In the genomic region with DNA sequence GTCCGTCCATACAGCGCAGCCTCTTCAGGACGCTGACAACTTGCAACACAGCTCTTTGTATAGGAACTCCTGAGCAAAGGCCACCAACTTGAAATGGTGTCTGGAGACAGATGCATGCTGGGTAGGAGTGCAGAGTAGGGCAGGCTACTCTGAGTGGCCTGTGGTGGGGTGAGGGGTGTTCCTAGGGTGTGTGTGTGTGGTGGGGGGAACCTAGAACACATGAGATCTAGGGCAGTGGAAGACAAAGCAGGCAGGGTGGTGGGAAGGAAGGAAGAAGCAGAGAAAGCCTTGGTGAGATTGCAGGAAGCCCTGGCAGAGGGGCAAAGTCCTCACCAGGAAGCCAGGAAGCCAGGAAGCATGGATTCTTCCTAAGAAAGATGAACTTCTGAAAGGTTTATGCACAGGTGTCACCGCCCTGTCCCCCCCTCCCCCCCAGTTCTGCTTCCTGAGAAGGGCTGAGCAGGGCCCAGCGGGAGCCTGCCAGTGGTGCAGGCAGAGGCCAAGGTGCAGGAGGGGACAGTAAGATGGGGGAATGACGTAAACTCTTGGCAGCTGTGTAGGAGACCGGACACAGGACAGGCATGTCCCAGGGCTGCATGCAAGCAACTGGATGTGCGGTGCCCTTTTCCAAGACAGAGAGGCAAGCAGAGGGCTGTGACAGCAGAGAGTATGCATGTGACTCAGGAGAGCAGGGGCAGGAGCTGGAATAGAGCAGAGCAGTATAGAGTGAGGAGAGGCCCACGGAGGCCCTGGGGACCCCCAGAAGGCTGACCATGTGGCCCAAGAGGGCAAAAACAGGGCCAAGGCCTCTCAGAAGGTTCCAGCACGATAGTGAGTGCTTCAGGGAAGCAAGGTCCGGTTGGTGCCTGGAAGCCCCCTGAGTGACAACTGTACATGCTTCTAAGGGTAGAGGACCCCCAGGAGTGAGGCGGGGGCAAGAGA, we compare ENCODE assay signal across 8 mouse cellular contexts. TPM values are rescaled to one million over a fixed set of nuclear protein-coding genes. Genes with fewer than 3 reads are reported as not detected.
A peak's percentile ranks its signal among the peaks of the same experiment; 100 is the strongest.
DNase-seq lines count a peak whose midpoint lies in the region; ATAC-seq and TF ChIP-seq lines count a peak whose summit lies in the region.

No protein-coding gene starts in this region.

- TF ChIP-seq CTCF in G1E (IDR thresholded peaks at IDR 0.05; ENCODE audit: low read depth, low read length): no peak

- no peaks in the 10 kb centered on the region for H3K36me3 ChIP-seq in G1E (replicated peaks)
- peaks cover 4% of the 10 kb centered on the region; the same call in 1 of the 2 replicates for H3K36me3 ChIP-seq in forebrain, embryonic 11.5 days (ENCODE audit: control insufficient read depth, insufficient read depth, low read length)
- no peaks in the 10 kb centered on the region for H3K36me3 ChIP-seq in limb, embryonic 12.5 days
- no peaks in the 10 kb centered on the region; the same call in 1 of the 2 replicates for H3K36me3 ChIP-seq in midbrain, embryonic 14.5 days (ENCODE audit: control insufficient read depth, insufficient read depth, low read length)

- H3K27ac ChIP-seq in forebrain, embryonic 11.5 days (ENCODE audit: low read depth, low read length): peak overlapping the region; percentile 88
- H3K27ac ChIP-seq in limb, embryonic 12.5 days: peak overlapping the region; percentile 78
- H3K27ac ChIP-seq in midbrain, embryonic 14.5 days (replicated peaks; ENCODE audit: low read depth, low read length): peak overlapping the region; percentile 39; the same call in 1 of the 2 replicates

- H3K9ac ChIP-seq in forebrain, embryonic 11.5 days (ENCODE audit: low read length): peak overlapping the region; percentile 51
- no peak overlapping the region; the same call in 1 of the 2 replicates for H3K9ac ChIP-seq in limb, embryonic 12.5 days (replicated peaks)
- no peak overlapping the region for H3K9ac ChIP-seq in midbrain, embryonic 14.5 days (replicated peaks; ENCODE audit: low read length)

- no peak overlapping the region for H3K4me2 ChIP-seq in forebrain, embryonic 11.5 days (ENCODE audit: low read depth, low read length, severe bottlenecking)
- H3K4me2 ChIP-seq in limb, embryonic 12.5 days: peak overlapping the region; percentile 40
- H3K4me2 ChIP-seq in midbrain, embryonic 14.5 days (ENCODE audit: low read length): 0 out of 2 replicates have a peak overlapping the region, but pooled peaks have one; percentile 26

- WGBS in forebrain, embryonic 11.5 days: 34% methylated on average over 12 of the region's 12 CpGs
- 41% methylated on average over 12 of the region's 12 CpGs for WGBS in limb, embryonic 12.5 days
- 35% methylated on average over 12 of the region's 12 CpGs for WGBS in midbrain, embryonic 14.5 days

- DNase-seq in G1E (ENCODE audit: low spot score): no peak
- DNase-seq in forebrain, embryonic 11.5 days (ENCODE audit: low spot score): peak; percentile 55
- DNase-seq in heart, postnatal 4 days: peak; percentile 76
- DNase-seq in midbrain, embryonic 14.5 days: no peak
- DNase-seq in layer of hippocampus, adult 18-20 months (ENCODE audit: low spot score in 2 of 2): no peak
- DNase-seq in layer of hippocampus, postnatal 10 days (ENCODE audit: low spot score in 2 of 2): no peak

- H3K9me3 ChIP-seq in G1E (replicated peaks): no peaks in the 10 kb centered on the region
- no peaks in the 10 kb centered on the region for H3K9me3 ChIP-seq in forebrain, embryonic 11.5 days (ENCODE audit: control insufficient read depth, low read length)
- H3K9me3 ChIP-seq in limb, embryonic 12.5 days: no peaks in the 10 kb centered on the region
- H3K9me3 ChIP-seq in midbrain, embryonic 14.5 days (ENCODE audit: control insufficient read depth, low read length): no peaks in the 10 kb centered on the region

- H3K27me3 ChIP-seq in G1E (ENCODE audit: insufficient read depth, low read length): peaks cover 61% of the 10 kb centered on the region
- no peaks in the 10 kb centered on the region for H3K27me3 ChIP-seq in forebrain, embryonic 11.5 days (ENCODE audit: control insufficient read depth, insufficient read depth, low read length)
- H3K27me3 ChIP-seq in limb, embryonic 12.5 days: peaks cover 10% of the 10 kb centered on the region
- H3K27me3 ChIP-seq in midbrain, embryonic 14.5 days (ENCODE audit: control insufficient read depth, insufficient read depth, low read length): no peaks in the 10 kb centered on the region

- peak overlapping the region; percentile 18; the same call in 1 of the 2 replicates for H3K4me3 ChIP-seq in G1E (ENCODE audit: low read depth, low read length)
- H3K4me3 ChIP-seq in forebrain, embryonic 11.5 days (ENCODE audit: low read depth, low read length): no peak overlapping the region
- H3K4me3 ChIP-seq in limb, embryonic 12.5 days (replicated peaks): no peak overlapping the region
- H3K4me3 ChIP-seq in midbrain, embryonic 14.5 days (replicated peaks; ENCODE audit: low read depth, low read length): no peak overlapping the region

- ATAC-seq in G1E (ENCODE audit: extremely low read depth, insufficient number of reproducible peaks, low FRiP score, poor library complexity, severe bottlenecking): no peak
- no peak for ATAC-seq in forebrain, embryonic 11.5 days (replicated peaks; ENCODE audit: low FRiP score)
- no peak for ATAC-seq in limb, embryonic 12.5 days (ENCODE audit: insufficient number of reproducible peaks, insufficient read depth, low FRiP score, low TSS enrichment, low read depth)
- no peak for ATAC-seq in midbrain, embryonic 14.5 days (ENCODE audit: low FRiP score, low TSS enrichment)
- no peak for ATAC-seq in erythroblast, adult 5-6 weeks (replicated peaks; ENCODE audit: low FRiP score, poor library complexity, severe bottlenecking)

- peaks cover 39% of the 10 kb centered on the region for H3K4me1 ChIP-seq in G1E (ENCODE audit: insufficient read depth, low read depth, low read length)
- peaks cover 53% of the 10 kb centered on the region for H3K4me1 ChIP-seq in forebrain, embryonic 11.5 days (replicated peaks; ENCODE audit: control insufficient read depth, insufficient read depth, low read length)
- H3K4me1 ChIP-seq in limb, embryonic 12.5 days (replicated peaks): peaks cover 49% of the 10 kb centered on the region
- H3K4me1 ChIP-seq in midbrain, embryonic 14.5 days (ENCODE audit: control insufficient read depth, insufficient read depth, low read length): peaks cover 28% of the 10 kb centered on the region

RNA-seq across cellular contexts. Expression of a gene that starts 11.3 kb away (rescaled TPM):
- total RNA-seq in G1E (2014; fragmentation: Nextera tagmentation) (not detected in 2 replicates), G1E (2017) (0.12 and 0.22 TPM in 2 replicates)
- polyA plus RNA-seq in G1E (2012): 0.02 TPM in 2 replicates
- 92.0 and 99.9 TPM in 2 replicates for polyA plus RNA-seq in forebrain, embryonic 11.5 days (2014; fragmentation: Nextera tagmentation; extraction: Ambion mirVana)
- total RNA-seq in heart, postnatal 4 days (2021): 10 to 100 TPM; 66.5 to 70.4 TPM
- polyA plus RNA-seq in limb, embryonic 12.5 days (2016; fragmentation: Nextera tagmentation; extraction: Ambion mirVana): 29.4 and 32.5 TPM in 2 replicates
- 19.0 and 28.8 TPM in 2 replicates for polyA plus RNA-seq in midbrain, embryonic 14.5 days (2014; fragmentation: Nextera tagmentation; extraction: Ambion mirVana)
- 1 to 10 TPM; 3.6 to 4.7 TPM for total RNA-seq in layer of hippocampus, adult 18-20 months (2021)
- total RNA-seq in erythroblast, adult 5-6 weeks (2015; ENCODE audit: low replicate concordance): not detected in 2 replicates
- 0.42 TPM in 1 of 2 replicates, not detected in the other for total RNA-seq in erythroblast, adult 5-6 weeks (2017; ENCODE audit: low replicate concordance)
- total RNA-seq in layer of hippocampus, postnatal 10 days (2021): 10 to 100 TPM; 14.7 to 18.5 TPM

RNA-seq across cellular contexts. Expression of a gene that starts 17.9 kb away (rescaled TPM):
- total RNA-seq in G1E (2014; fragmentation: Nextera tagmentation): not detected in 2 replicates
- total RNA-seq in G1E (2017): 0.06 TPM in 1 of 2 replicates, not detected in the other
- polyA plus RNA-seq in G1E (2012): not detected in 2 replicates
- 0.52 and 0.72 TPM in 2 replicates for polyA plus RNA-seq in forebrain, embryonic 11.5 days (2014; fragmentation: Nextera tagmentation; extraction: Ambion mirVana)
- total RNA-seq in heart, postnatal 4 days (2021): under 1 TPM; 0.12 to 0.29 TPM
- polyA plus RNA-seq in limb, embryonic 12.5 days (2016; fragmentation: Nextera tagmentation; extraction: Ambion mirVana): 0.13 and 0.65 TPM in 2 replicates
- polyA plus RNA-seq in midbrain, embryonic 14.5 days (2014; fragmentation: Nextera tagmentation; extraction: Ambion mirVana): 34.3 and 49.7 TPM in 2 replicates
- total RNA-seq in layer of hippocampus, adult 18-20 months (2021): 100 to 1,000 TPM; 281 to 298 TPM
- not detected in 2 replicates for total RNA-seq in erythroblast, adult 5-6 weeks (2015; ENCODE audit: low replicate concordance)
- total RNA-seq in erythroblast, adult 5-6 weeks (2017; ENCODE audit: low replicate concordance): not detected in 2 replicates
- 100 to 1,000 TPM; 350 to 399 TPM for total RNA-seq in layer of hippocampus, postnatal 10 days (2021)

RNA-seq across cellular contexts. Expression of a gene that starts 33.7 kb away (rescaled TPM):
- total RNA-seq in G1E (2014; fragmentation: Nextera tagmentation): not detected in 2 replicates
- 0.38 TPM in 1 of 2 replicates, not detected in the other for total RNA-seq in G1E (2017)
- not detected in 2 replicates for polyA plus RNA-seq in G1E (2012)
- polyA plus RNA-seq in forebrain, embryonic 11.5 days (2014; fragmentation: Nextera tagmentation; extraction: Ambion mirVana): 409 and 417 TPM in 2 replicates
- total RNA-seq in heart, postnatal 4 days (2021): 1 to 10 TPM in 1 of 2 experiments, under 1 TPM in 1; 0.91 to 1.0 TPM
- 614 and 667 TPM in 2 replicates for polyA plus RNA-seq in limb, embryonic 12.5 days (2016; fragmentation: Nextera tagmentation; extraction: Ambion mirVana)
- polyA plus RNA-seq in midbrain, embryonic 14.5 days (2014; fragmentation: Nextera tagmentation; extraction: Ambion mirVana): 28.3 and 42.4 TPM in 2 replicates
- 1 to 10 TPM; 1.4 to 2.6 TPM for total RNA-seq in layer of hippocampus, adult 18-20 months (2021)
- total RNA-seq in erythroblast, adult 5-6 weeks (2015; ENCODE audit: low replicate concordance): not detected in 2 replicates
- total RNA-seq in erythroblast, adult 5-6 weeks (2017; ENCODE audit: low replicate concordance): not detected in 2 replicates
- 1 to 10 TPM; 2.0 to 6.4 TPM for total RNA-seq in layer of hippocampus, postnatal 10 days (2021)

RNA-seq across cellular contexts. Expression of a gene that starts 45.2 kb away (rescaled TPM):
- total RNA-seq in G1E (2014; fragmentation: Nextera tagmentation) (not detected in 2 replicates), G1E (2017) (not detected in 2 replicates)
- polyA plus RNA-seq in G1E (2012): not detected in 2 replicates
- 0.27 and 0.39 TPM in 2 replicates for polyA plus RNA-seq in forebrain, embryonic 11.5 days (2014; fragmentation: Nextera tagmentation; extraction: Ambion mirVana)
- total RNA-seq in heart, postnatal 4 days (2021): not detected
- 0.10 and 0.12 TPM in 2 replicates for polyA plus RNA-seq in limb, embryonic 12.5 days (2016; fragmentation: Nextera tagmentation; extraction: Ambion mirVana)
- polyA plus RNA-seq in midbrain, embryonic 14.5 days (2014; fragmentation: Nextera tagmentation; extraction: Ambion mirVana): 0.47 and 0.57 TPM in 2 replicates
- total RNA-seq in layer of hippocampus, adult 18-20 months (2021): 10 to 100 TPM; 33.0 to 33.4 TPM
- not detected in 2 replicates for total RNA-seq in erythroblast, adult 5-6 weeks (2015; ENCODE audit: low replicate concordance)
- total RNA-seq in erythroblast, adult 5-6 weeks (2017; ENCODE audit: low replicate concordance): not detected in 2 replicates
- 1 to 10 TPM in 1 of 2 experiments, under 1 TPM in 1; 0.42 to 1.0 TPM for total RNA-seq in layer of hippocampus, postnatal 10 days (2021)

RNA-seq across cellular contexts. Expression of a gene that starts 51.6 kb away (rescaled TPM):
- total RNA-seq in G1E (2014; fragmentation: Nextera tagmentation): 14.9 and 20.4 TPM in 2 replicates
- total RNA-seq in G1E (2017): 19.2 and 24.8 TPM in 2 replicates
- polyA plus RNA-seq in G1E (2012): 28.7 and 38.2 TPM in 2 replicates
- polyA plus RNA-seq in forebrain, embryonic 11.5 days (2014; fragmentation: Nextera tagmentation; extraction: Ambion mirVana): 22.2 and 23.2 TPM in 2 replicates
- total RNA-seq in heart, postnatal 4 days (2021): 1 to 10 TPM; 7.7 to 8.9 TPM
- polyA plus RNA-seq in limb, embryonic 12.5 days (2016; fragmentation: Nextera tagmentation; extraction: Ambion mirVana): 22.4 and 26.5 TPM in 2 replicates
- 19.1 and 21.7 TPM in 2 replicates for polyA plus RNA-seq in midbrain, embryonic 14.5 days (2014; fragmentation: Nextera tagmentation; extraction: Ambion mirVana)
- 10 to 100 TPM; 22.3 to 22.8 TPM for total RNA-seq in layer of hippocampus, adult 18-20 months (2021)
- total RNA-seq in erythroblast, adult 5-6 weeks (2015; ENCODE audit: low replicate concordance): 0.58 and 1.7 TPM in 2 replicates
- 2.4 and 3.2 TPM in 2 replicates for total RNA-seq in erythroblast, adult 5-6 weeks (2017; ENCODE audit: low replicate concordance)
- total RNA-seq in layer of hippocampus, postnatal 10 days (2021): 10 to 100 TPM; 18.1 to 26.4 TPM

Comparison
In these comparisons a context has a peak if more than half of its experiments do, and no peak if none do; other contexts are left out.
1. DNase-seq: peak in forebrain, embryonic 11.5 days (single experiment) and heart, postnatal 4 days (single experiment); none in G1E (single experiment), midbrain, embryonic 14.5 days (single experiment), layer of hippocampus, adult 18-20 months (0 of 2) and layer of hippocampus, postnatal 10 days (0 of 2).
2. RNA of a gene that starts 17.9 kb away (total RNA-seq): 350 to 399 TPM in layer of hippocampus, postnatal 10 days and 281 to 298 TPM in layer of hippocampus, adult 18-20 months; 0.12 to 0.29 TPM in heart, postnatal 4 days, 0.06 TPM in G1E and not detected in erythroblast, adult 5-6 weeks; every median in the first group is over 100 times any median in the second.
3. Peak in every context shown above with its lines, with median percentiles within 50 percentile points of each other: H3K27ac ChIP-seq.